Mouse (Mus musculus) layer of hippocampus, adult 2 months (tissue): ENCODE results near the gene Fuca1. TPM values are rescaled to one million over a fixed set of nuclear protein-coding genes. Genes with fewer than 3 reads are reported as not detected.
"Not testable (repeated sequence)": the region's sequence is repeated elsewhere in the genome, so short reads cannot be mapped to it uniquely, and the experiment has no call there.

ENCODE experiments used
- DNase-seq, 2 experiments: peaks; one replicate each; pipeline ENCODE4 v3.0.0; 2022; ENCODE audit warnings: low spot score in 2 of 2
- H3K27ac ChIP-seq: fragments of 200-600 bp; 2 replicates; pipeline ENCODE4 v1.8.1; 2022
- H3K4me3 ChIP-seq: fragments of 200-600 bp; 2 replicates; pipeline ENCODE4 v1.8.1; 2022; ENCODE audit warnings: mild to moderate bottlenecking
- CTCF ChIP-seq: fragments of 200-600 bp; conservative IDR thresholded peaks from 2 replicates; pipeline ENCODE4 v1.8.1; 2022; ENCODE audit warnings: antibody characterized with exemption, mild to moderate bottlenecking, moderate library complexity
- total RNA-seq, 2 experiments: library from RNA; stranded (reverse); gene quantifications; 2 replicates each; pipeline ENCODE4 v1.2.3; 2021

Gene Fuca1
- total RNA-seq, 2 experiments from 2014 or later, result 39.4 to 39.7 TPM

DNA sequence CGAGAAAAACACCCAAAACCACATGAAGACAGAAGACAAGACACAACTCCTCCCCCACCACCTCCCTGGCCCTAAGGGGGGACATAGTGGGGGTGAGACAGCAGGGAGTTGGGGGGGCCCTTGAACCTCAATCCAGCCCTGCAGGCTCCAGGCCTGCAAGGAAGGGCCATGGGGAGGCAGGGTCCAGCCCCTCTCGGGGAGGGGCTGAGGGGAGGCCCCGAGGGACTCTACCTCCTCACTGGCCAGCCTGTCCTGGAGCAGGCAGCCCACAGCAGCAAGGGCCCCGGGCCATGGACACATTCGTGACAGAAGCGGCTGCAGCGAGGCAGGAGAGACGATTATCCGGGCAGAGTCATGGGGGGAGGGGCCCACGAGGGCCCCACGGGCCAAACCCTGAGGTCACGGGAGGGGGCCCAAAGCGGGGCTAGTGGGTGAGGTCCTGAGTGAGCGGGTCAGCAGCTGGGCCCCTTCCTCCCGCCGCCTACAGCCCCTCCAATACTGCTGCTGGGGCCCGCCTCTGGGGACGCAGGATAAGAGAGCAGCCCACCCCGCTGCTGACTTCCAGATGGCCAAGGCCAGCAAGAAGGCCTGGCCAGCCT, 47.8 kb downstream of the Fuca1 start:
- Histone ChIP-seq H3K4me3 (no peak overlapping the region), H3K27ac (peak overlapping the region; percentile 71)
- no peak for TF ChIP-seq CTCF
- DNase-seq, result no peak

DNA sequence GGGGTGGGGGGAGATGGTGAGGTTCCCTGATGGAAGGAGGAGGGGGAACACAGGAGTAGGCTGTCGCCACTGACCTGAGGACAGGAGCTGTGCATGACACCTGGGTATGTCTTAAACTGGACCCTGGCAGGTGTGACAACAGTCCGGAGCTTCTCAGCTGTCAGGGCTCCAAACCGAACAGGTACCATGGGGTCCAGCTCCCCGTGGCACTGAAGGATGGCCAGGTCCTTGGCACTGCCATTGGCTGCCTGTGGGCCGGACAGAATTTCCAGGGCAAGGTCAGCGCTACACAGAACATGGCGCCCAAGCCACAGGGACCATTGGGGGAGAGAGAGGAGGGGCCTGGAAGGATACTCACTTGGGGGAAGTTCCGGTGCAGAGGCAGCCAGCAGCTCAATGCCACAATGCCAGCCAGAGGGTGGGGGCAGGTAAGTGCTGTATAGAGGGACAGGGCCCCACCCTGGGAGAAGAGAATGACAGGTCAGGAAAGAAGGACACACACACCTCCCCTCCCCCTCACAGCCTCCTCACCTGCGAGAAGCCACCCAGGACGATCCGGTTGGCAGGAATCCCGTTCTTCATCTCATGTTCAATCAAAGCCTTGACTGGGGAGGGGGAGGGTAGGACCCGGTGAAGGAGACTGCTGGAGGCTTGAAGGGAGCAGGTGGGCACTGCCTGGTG, 48.7 kb downstream of the Fuca1 start:
- H3K4me3 ChIP-seq, result no peak overlapping the region
- no peak for DNase-seq
- TF ChIP-seq CTCF, result no peak
- no peak overlapping the region; the same call in 1 of the 2 replicates for H3K27ac ChIP-seq

- DNase-seq, result no peak
- Histone ChIP-seq H3K27ac (peak overlapping the region; percentile 25; the same call in 1 of the 2 replicates), H3K4me3 (no peak overlapping the region)
- no peak for TF ChIP-seq CTCF
Observed at GRCm38 (mm10) chr4:135970585-135970984, 50.0 kb downstream of the Fuca1 start.

- peak overlapping the region; percentile 96 for H3K27ac ChIP-seq
- no peak for TF ChIP-seq CTCF
Observed at GRCm38 (mm10) chr4:135971805-135972555, 51.4 kb downstream of the Fuca1 start.

GRCm38 (mm10) chr4:135972556-135972906, 52.0 kb downstream of the Fuca1 start, which contains the start of gene Lypla2:
Gene Lypla2 (minus strand): TSS chr4:135972626.
- DNase-seq, result peak; percentile 88 to 91
- Histone ChIP-seq H3K4me3 (peak within 1 kb of the TSS; percentile 99), H3K27ac (peak within 1 kb of the TSS; percentile 96)
- TF ChIP-seq CTCF, result peak; percentile 29; the same call in 1 of the 2 replicates

More at GRCm38 (mm10) chr4:135971805-135972555, 51.4 kb downstream of the Fuca1 start:
- H3K4me3 ChIP-seq, result peak overlapping the region; percentile 99
- DNase-seq, result no peak

- Histone ChIP-seq H3K4me3 (peak overlapping the region; percentile 99), H3K27ac (peak overlapping the region; percentile 96)
- no peak for TF ChIP-seq CTCF
- no peak for DNase-seq
Observed at GRCm38 (mm10) chr4:135972911-135973811, 52.6 kb downstream of the Fuca1 start.

GRCm38 (mm10) chr4:135976146-135976545, 55.6 kb downstream of the Fuca1 start:
- DNase-seq, result no peak
- no peak for TF ChIP-seq CTCF
- Histone ChIP-seq H3K27ac (no peak overlapping the region), H3K4me3 (no peak overlapping the region)

DNA sequence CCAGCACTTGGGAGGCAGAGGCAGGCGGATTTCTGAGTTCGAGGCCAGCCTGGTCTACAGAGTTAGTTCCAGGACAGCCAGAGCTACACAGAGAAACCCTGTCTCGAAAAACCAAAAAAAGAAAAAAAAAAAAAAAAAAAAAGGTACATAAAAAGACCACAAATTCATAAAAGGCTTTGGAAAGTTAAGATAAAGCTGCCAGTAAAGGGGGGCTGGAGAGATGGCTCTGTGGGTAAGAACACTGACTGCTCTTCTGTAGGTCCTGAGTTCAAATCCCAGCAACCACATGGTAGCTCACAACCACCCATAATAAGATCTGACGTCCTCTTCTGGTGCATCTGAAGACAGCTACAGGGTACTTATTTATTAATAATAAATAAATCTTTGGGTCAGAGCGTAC, 59.7 kb downstream of the Fuca1 start:
- DNase-seq, H3K27ac ChIP-seq, H3K4me3 ChIP-seq: not testable (repeated sequence)

GRCm38 (mm10) chr4:135981524-135982063, 61.1 kb downstream of the Fuca1 start:
- DNase-seq, result peak; percentile 77 to 92
- TF ChIP-seq CTCF, result no peak; the same call in 1 of the 2 replicates
- Histone ChIP-seq H3K4me3 (no peak overlapping the region), H3K27ac (peak overlapping the region; percentile 61; the same call in 1 of the 2 replicates)

- DNase-seq, result no peak
- no peak for TF ChIP-seq CTCF
- no peak overlapping the region for H3K27ac ChIP-seq
- H3K4me3 ChIP-seq, result no peak overlapping the region
Observed at GRCm38 (mm10) chr4:135984556-135984955, 64.0 kb downstream of the Fuca1 start.

- no peak for DNase-seq
- Histone ChIP-seq H3K4me3 (no peak overlapping the region), H3K27ac (no peak overlapping the region)
- no peak for TF ChIP-seq CTCF
Observed at GRCm38 (mm10) chr4:135985193-135985592, 64.7 kb downstream of the Fuca1 start.

- no peak for TF ChIP-seq CTCF
- H3K4me3 ChIP-seq, result peak overlapping the region; percentile 77
Observed at GRCm38 (mm10) chr4:135985769-135986168, 65.2 kb downstream of the Fuca1 start.

More at GRCm38 (mm10) chr4:135985769-135986168, 65.2 kb downstream of the Fuca1 start:
- DNase-seq, result no peak
- H3K27ac ChIP-seq, result no peak overlapping the region; the same call in 1 of the 2 replicates
